Mouse (Mus musculus) kidney, postnatal 14 days (tissue): ENCODE results near the gene Mterf1b.
"Not testable (repeated sequence)": the region's sequence is repeated elsewhere in the genome, so short reads cannot be mapped to it uniquely, and the experiment has no call there.

Source experiments
- DNase-seq: peaks from one replicate; pipeline ENCODE4 v3.0.0; 2022; ENCODE audit warnings: mixed read lengths

Gene Mterf1b

DNA sequence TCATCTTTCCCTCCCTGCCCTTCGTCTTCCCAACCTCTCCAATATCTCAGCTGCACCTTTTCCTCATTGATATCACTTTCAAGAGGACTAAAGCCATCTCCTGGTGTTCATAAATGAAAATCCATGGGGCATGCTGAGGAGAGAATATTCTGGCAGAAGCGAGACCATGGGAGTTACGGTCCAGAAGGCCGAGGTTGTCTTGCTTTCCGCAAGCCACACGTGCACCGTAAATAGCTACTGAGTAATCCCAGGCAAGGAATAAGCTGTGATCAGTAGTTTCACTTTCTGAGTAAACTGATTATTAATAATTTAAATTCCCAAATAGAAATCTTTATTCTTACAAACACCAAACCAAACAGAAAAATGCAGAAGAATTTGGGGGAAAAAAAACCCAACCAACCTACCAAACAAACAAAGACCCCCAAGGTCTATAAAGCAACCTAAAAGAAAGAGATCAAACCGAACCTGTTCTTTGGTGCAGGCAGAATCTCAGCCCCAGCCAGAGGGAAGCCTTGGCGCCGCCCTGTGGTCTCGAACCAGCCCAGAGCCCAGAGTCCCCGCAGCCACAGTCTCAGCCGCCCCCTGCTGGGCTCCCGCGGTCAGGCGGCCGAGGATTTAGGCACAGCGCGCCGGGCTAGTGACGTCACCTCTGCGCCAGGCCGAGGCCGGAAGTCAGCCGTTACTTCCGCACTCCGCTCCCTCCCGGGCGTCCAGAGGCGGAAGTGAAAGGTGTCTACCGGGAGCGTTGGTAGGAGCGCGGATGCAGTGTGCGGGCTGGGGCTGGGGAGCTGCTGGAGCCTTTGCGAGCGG, at the start of gene Mterf1b:
Gene Mterf1b (plus strand): TSS at position 697 of the 810 bp plus-strand sequence.
- not testable (repeated sequence) for DNase-seq

- not testable (repeated sequence) for DNase-seq
Observed at GRCm38 (mm10) chr5:4159418-4160071, 32.6 kb upstream of the Mterf1b start.

- no peak for DNase-seq
Observed at GRCm38 (mm10) chr5:4161554-4161953, 30.6 kb upstream of the Mterf1b start.

DNA sequence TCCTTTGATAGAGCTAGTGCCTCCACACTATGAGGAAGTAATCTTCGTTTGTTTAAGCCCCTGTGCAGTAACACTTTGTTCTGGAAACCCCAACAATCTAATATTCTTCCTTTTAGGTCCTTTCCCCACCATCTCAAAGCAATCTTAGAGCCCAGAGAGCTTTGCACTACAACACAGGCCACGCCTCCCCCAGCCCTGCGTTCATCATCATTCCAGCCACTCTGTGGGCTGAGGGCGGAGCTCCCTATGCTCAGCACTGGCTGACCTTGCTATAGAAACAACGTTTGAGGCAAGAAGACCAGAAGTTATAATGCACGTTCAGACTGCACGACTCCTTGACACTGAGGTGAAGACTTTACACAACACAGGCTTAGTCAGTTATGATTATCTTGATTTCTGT, 29.7 kb upstream of the Mterf1b start:
- no peak for DNase-seq

GRCm38 (mm10) chr5:4167813-4168529, 24.2 kb upstream of the Mterf1b start:
- DNase-seq = not testable (repeated sequence)

- not testable (repeated sequence) for DNase-seq
Observed at GRCm38 (mm10) chr5:4168530-4168926, 23.6 kb upstream of the Mterf1b start.

- DNase-seq = not testable (repeated sequence)
Observed at GRCm38 (mm10) chr5:4176421-4176820, 15.7 kb upstream of the Mterf1b start.

DNA sequence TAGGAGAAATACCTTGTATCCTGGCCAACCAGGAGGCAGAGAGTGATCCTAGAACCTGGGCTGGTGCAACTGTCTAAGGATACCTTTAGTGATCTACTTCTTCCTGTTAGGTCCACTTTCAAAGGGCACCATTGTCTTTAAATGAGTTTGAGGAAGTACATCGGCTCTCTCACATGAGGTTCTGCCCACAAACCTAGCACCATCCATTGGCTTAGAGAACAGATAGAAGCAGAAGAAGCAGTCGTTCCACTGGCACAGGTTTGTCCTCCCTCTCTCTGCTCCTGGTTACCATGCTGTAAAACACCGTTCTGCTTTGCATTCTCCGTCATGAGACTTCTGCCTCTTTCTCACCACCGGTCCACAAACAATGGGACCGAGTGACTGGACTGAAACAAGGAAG, 12.8 kb upstream of the Mterf1b start:
- DNase-seq = no peak

GRCm38 (mm10) chr5:4186815-4187214, 5.4 kb upstream of the Mterf1b start:
- no peak for DNase-seq

DNA sequence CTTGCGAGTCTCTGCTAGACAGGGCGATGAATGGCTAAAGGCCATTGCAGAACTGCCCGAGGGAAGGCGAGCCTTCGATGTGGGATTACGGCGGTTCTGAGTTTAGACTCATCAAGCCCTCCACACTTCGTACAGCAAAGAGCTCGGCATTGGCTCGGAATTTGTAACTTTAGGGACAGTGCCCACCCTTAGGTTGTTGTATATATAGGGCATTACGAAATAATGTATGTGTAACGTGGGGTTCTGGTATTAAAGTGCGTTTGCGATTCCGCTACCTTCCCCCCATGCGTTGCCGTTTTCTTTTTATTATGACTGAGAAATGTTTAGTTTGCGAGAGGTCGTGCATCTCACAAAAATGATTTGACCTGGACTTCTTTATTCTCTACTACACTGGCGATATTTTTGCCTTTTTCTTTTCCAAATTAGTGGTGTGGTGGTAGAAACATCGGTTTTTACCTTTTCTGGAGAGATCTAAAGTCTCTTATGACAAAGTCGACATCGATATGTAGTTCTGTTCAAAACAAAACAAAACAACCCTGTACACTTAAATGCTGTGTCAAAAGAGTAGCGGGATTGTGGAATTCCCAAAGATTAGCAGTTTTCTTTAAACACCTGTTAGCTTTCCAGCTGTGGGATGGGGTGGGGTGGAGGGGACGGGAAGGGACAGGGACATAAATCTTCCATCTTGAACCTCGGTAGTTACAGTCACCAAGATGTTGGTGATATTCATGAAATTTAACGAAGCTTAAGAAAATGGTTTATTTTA, 497 bp downstream of the Mterf1b start:
- DNase-seq = not testable (repeated sequence)

DNA sequence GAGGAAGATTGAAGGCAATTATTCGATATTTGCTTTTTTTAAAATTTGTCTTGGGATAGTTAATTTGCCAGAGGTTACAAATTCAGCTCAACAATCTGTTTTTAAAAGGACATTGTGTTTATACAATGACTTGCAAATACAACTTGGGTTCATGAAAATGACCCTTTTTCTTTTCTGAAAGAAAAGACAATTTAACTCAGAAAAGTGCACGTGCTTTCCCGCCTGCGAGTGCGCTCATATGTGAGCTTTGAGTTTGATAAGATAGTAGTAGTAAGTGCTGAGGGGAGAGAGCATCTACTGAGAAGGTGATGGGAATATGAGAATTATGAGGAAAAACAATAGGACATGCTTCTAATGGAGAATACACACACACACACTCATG, 1.1 kb downstream of the Mterf1b start:
- no peak for DNase-seq

DNA sequence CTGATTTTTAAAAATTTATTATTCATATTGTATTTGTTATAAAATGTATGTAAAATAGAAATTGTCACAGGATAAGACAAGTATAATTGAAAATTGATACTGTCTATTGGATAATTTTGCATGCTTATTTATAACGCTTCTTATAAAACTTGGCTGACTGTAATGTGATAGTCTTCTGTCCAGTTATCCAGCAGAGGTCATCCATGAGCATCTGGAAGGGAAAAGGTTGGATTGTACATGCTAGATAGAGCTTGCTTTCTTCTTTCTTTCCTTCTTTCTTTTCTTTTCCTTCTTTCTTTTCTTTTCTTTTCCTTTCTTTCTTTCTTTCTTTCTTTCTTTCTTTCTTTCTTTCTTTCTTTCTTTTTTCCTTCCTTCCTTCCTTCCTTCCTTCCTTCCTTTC, 2.0 kb downstream of the Mterf1b start:
- DNase-seq = no peak

DNA sequence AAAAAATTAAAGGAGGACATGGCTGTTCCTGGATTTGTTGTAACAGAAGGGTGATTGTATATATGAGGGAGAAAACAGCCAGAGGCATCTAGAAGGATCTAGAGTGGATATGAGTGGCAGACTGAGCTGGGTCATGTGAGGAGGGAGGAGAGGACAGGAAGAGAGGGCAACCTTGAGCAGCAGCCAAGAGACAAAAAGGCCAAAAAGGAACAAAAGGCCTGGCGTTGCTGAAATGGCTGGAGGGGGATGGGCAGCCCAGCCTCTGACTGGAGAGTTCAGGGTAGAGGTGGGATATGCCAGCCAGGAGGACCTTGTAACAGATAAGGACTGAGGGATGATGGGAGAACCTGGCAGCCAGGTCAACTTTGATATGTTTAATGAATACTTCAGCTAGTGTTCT, 2.9 kb downstream of the Mterf1b start:
- no peak for DNase-seq

DNA sequence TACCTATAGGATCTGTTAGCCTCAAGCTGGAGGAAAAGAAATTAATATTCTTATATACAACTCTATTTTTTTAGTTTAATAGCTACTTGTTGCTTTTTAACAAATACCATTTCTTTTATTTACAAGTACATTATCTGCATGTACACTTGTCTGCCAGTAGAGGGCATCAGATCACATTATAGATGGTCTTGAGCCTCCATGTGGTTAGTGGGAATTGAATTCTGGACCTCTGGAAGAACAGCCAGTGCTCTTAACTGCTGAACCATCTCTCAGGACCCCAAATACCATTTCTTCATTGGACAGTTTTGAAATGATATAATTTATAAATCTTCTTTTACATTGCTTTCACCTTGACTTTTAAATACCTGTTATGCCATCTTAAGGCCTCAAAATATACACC, 9.2 kb downstream of the Mterf1b start:
- DNase-seq = no peak

GRCm38 (mm10) chr5:4202276-4202810, 10.2 kb downstream of the Mterf1b start:
- not testable (repeated sequence) for DNase-seq

- DNase-seq = not testable (repeated sequence)
Observed at GRCm38 (mm10) chr5:4210082-4210481, 17.9 kb downstream of the Mterf1b start.

DNA sequence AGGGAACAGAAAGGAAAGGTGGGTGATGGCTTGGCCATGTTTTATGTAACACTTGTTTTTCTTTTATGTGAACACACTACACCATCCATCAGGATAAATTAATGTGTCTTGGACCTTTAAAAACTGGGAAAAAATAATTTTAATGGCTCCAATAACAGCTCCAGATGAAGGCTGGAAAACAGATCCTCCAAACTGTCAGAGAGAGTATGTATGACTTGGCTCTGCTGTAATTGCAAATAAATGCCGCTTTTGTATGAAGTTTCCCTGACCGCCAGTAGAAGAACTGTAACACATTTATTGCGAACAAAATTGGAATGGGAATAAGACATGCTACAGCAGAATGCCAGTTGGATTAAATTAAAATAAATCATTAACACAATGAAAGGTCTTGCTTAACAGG, 29.1 kb downstream of the Mterf1b start:
- no peak for DNase-seq

- no peak for DNase-seq
Observed at GRCm38 (mm10) chr5:4221981-4222623, 29.9 kb downstream of the Mterf1b start.

GRCm38 (mm10) chr5:4232163-4232562, 40.0 kb downstream of the Mterf1b start:
- no peak for DNase-seq

GRCm38 (mm10) chr5:4234505-4234904, 42.3 kb downstream of the Mterf1b start:
- DNase-seq = no peak

DNA sequence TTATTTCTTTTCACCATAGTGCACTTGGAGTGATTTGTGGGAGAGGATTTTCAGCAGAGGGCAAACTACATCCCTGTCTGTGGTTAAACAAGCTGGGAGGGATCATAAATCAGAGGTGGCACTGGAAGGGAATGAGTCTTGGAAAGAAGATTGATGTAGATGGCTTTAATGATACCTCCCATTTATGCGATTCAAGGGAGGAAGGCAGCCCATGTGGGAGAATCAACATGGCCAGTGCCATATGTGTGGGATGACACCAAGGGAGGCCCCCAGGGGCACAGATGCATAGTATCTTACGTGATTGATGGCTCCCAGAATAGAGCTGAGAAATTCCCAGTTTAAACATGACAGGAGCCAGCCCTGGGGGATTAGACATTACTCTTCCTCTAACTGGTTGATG, 48.0 kb downstream of the Mterf1b start:
- DNase-seq = no peak

DNA sequence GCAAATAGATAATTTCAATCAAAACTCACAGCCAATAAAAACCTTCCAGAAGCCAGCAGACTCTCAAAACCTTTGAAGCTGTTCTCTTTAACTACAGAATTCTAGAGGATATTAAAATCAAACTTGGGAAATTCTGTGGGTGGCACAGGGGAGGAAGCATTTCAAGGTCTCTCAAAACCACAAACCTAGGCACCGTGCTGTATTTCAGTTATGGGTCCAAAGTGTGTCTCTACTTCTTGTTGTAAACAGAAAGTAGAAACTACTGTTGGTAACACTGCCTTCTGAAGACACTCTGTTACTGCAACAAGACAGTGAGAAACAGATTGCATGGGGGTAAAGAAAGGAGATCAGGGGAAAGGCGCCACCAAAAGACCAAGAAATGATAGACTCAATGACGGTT, 52.8 kb downstream of the Mterf1b start:
- no peak for DNase-seq
